Mouse (Mus musculus): Measurements from ENCODE around the gene Vil1.

GRCm38 (mm10) chr1:74362325-74363229 is 46.6 kb upstream of the Vil1 start:
- no peak for TF ChIP-seq EP300 (IDR thresholded peaks at IDR 0.05; ENCODE audit: low read depth in 1 of 2, low read length in 2 of 2)
- no peak for TF ChIP-seq ZNF384 (IDR thresholded peaks at IDR 0.05; ENCODE audit: low read depth, low read length)
- TF ChIP-seq E2F4 (IDR thresholded peaks at IDR 0.05; ENCODE audit: borderline replicate concordance, low read depth, low read length), result no peak
- no peak for TF ChIP-seq CTCF (IDR thresholded peaks at IDR 0.05 in 2 of 3, conservative IDR thresholded peaks at IDR 0.05 in 1 of 3; ENCODE audit: control insufficient read depth in 1 of 3, insufficient read depth in 1 of 3, low read depth in 2 of 3, low read length in 3 of 3, poor library complexity in 1 of 3, severe bottlenecking in 1 of 3)
- TF ChIP-seq CHD2 (IDR thresholded peaks at IDR 0.05; ENCODE audit: low read length), result no peak
- TF ChIP-seq UBTF (IDR thresholded peaks at IDR 0.05; ENCODE audit: borderline replicate concordance, insufficient read depth, low read depth, low read length), result no peak
- TF ChIP-seq POLR2A (IDR thresholded peaks at IDR 0.05; ENCODE audit: control insufficient read depth in 1 of 2, insufficient read depth in 1 of 2, low read depth in 1 of 2, low read length in 2 of 2, poor library complexity in 1 of 2), result no peak

Data from MEL (cell line).